Mouse (Mus musculus): Measurements from ENCODE around the gene Mesp2. TPM values are rescaled to one million over a fixed set of nuclear protein-coding genes. Genes with fewer than 3 reads are reported as not detected.
"Not testable (repeated sequence)": the region's sequence is repeated elsewhere in the genome, so short reads cannot be mapped to it uniquely, and the experiment has no call there.

Gene Mesp2
- total and polyA plus RNA-seq, 3 experiments = 0.06 to 0.13 TPM; not detected in 1

DNA sequence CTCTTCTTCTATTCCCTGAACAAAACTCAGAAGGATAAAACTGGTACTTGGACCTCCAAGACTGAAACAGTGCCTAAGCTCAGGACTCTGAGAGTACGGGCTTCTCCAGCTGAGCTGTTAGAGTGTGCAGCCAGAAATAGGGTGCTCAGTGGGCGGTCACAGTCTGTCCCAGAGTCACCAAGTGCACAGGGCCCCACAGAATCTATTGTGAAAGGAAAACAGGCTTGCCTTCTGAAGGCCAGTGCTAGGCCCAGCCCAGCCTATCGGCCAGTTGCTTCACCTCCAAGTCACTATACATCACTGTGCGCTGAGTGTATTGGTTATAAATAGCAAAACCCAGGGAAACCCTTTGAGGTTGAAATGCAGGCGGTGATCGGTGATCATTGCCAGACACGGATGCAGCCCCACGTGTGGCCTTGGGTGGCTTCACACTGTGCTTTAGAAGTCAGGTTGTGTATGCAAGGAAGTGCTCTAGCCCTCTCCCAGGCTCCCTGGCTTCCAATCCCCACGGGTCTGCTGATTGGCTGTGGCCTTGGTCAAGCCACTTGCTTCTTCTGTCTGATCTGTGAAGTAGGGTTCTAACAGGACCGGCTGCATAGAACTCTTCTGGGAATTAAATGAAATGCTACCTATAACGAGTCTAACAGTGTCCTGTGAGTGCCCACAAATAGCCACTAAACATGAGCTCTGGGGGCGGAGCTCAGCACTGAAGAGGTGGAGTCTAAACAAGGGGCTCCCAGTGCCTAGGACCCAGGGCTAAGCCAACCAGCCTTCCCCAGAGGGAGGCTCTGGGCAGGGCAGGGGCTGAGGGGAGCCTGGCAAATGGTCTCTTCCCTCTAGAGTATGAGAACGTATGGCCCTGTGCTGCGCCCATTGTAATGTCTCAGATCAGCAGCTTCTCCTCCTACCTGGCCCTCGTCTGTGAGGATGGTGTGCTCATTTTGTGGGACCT is 38.7 kb upstream of the Mesp2 start:
- no peak overlapping the region for H3K27ac ChIP-seq
- intact Hi-C loops (cut with DNase I) = no loop called here
- no peak overlapping the region for H3K4me3 ChIP-seq
- no peaks in the 10 kb centered on the region for H3K36me3 ChIP-seq (ENCODE audit: control insufficient read depth, insufficient read depth, low read length)
- TF ChIP-seq CTCF (IDR thresholded peaks at IDR 0.05) (no peak), POLR2A (IDR thresholded peaks at IDR 0.05; ENCODE audit: insufficient read depth, low read depth, low read length) (no peak), EP300 (IDR thresholded peaks at IDR 0.05; ENCODE audit: insufficient read depth, low read depth, low read length) (no peak)
- 51% methylated on average over 15 of the region's 15 CpGs for WGBS
- no peaks in the 10 kb centered on the region for H3K4me1 ChIP-seq (ENCODE audit: control insufficient read depth, insufficient read depth, low read length)
- no peaks in the 10 kb centered on the region for H3K27me3 ChIP-seq (ENCODE audit: control insufficient read depth, insufficient read depth, low read length)
- H3K9ac ChIP-seq (ENCODE audit: low read depth, low read length) = no peak overlapping the region
- no peak for DNase-seq
- no peaks in the 10 kb centered on the region for H3K79me2 ChIP-seq (replicated peaks; ENCODE audit: control insufficient read depth, insufficient read depth, low read length)

GRCm38 (mm10) chr7:79780647-79781626 is 29.6 kb upstream of the Mesp2 start:
- Histone ChIP-seq H3K79me2 (replicated peaks; ENCODE audit: control insufficient read depth, insufficient read depth, low read length) (no peaks in the 10 kb centered on the region), H3K9ac (ENCODE audit: low read depth, low read length) (peak overlapping the region; percentile 71), H3K27ac (peak overlapping the region; percentile 72), H3K4me1 (ENCODE audit: control insufficient read depth, insufficient read depth, low read length) (peaks cover 4% of the 10 kb centered on the region), H3K4me3 (peak overlapping the region; percentile 40), H3K36me3 (ENCODE audit: control insufficient read depth, insufficient read depth, low read length) (no peaks in the 10 kb centered on the region), H3K27me3 (ENCODE audit: control insufficient read depth, insufficient read depth, low read length) (no peaks in the 10 kb centered on the region)
- WGBS = 18% methylated on average over 16 of the region's 16 CpGs
- intact Hi-C loops (cut with DNase I) = loop anchor here (5.0 kb wide), 1 partner anchor 136 kb away; no protein-coding TSS in a partner anchor
- peak; percentile 78 to 82 for DNase-seq
- peak; percentile 97 for TF ChIP-seq CTCF (IDR thresholded peaks at IDR 0.05)
- no peak for TF ChIP-seq EP300 (IDR thresholded peaks at IDR 0.05; ENCODE audit: insufficient read depth, low read depth, low read length)
- TF ChIP-seq POLR2A (IDR thresholded peaks at IDR 0.05; ENCODE audit: insufficient read depth, low read depth, low read length) = no peak

GRCm38 (mm10) chr7:79781826-79782515 is 28.6 kb upstream of the Mesp2 start:
- Histone ChIP-seq H3K4me3 (no peak overlapping the region), H3K36me3 (ENCODE audit: control insufficient read depth, insufficient read depth, low read length) (no peaks in the 10 kb centered on the region), H3K27ac (peak overlapping the region; percentile 22; the same call in 1 of the 2 replicates), H3K9ac (ENCODE audit: low read depth, low read length) (no peak overlapping the region), H3K4me1 (ENCODE audit: control insufficient read depth, insufficient read depth, low read length) (peaks cover 4% of the 10 kb centered on the region), H3K79me2 (replicated peaks; ENCODE audit: control insufficient read depth, insufficient read depth, low read length) (no peaks in the 10 kb centered on the region), H3K27me3 (ENCODE audit: control insufficient read depth, insufficient read depth, low read length) (no peaks in the 10 kb centered on the region)
- TF ChIP-seq EP300 (IDR thresholded peaks at IDR 0.05; ENCODE audit: insufficient read depth, low read depth, low read length) (no peak), CTCF (IDR thresholded peaks at IDR 0.05) (no peak), POLR2A (IDR thresholded peaks at IDR 0.05; ENCODE audit: insufficient read depth, low read depth, low read length) (no peak)
- no peak for DNase-seq
- 64% methylated on average over 11 of the region's 11 CpGs for WGBS
- intact Hi-C loops (cut with DNase I) = loop anchor here (5.0 kb wide), 1 partner anchor 135 kb away; no protein-coding TSS in a partner anchor

- Histone ChIP-seq H3K27ac (no peak overlapping the region), H3K4me3 (no peak overlapping the region), H3K9ac (ENCODE audit: low read depth, low read length) (no peak overlapping the region), H3K27me3 (ENCODE audit: control insufficient read depth, insufficient read depth, low read length) (no peaks in the 10 kb centered on the region), H3K36me3 (ENCODE audit: control insufficient read depth, insufficient read depth, low read length) (no peaks in the 10 kb centered on the region), H3K4me1 (ENCODE audit: control insufficient read depth, insufficient read depth, low read length) (peaks cover 4% of the 10 kb centered on the region), H3K79me2 (replicated peaks; ENCODE audit: control insufficient read depth, insufficient read depth, low read length) (no peaks in the 10 kb centered on the region)
- 65% methylated on average over 2 of the region's 2 CpGs for WGBS
- DNase-seq = no peak
- intact Hi-C loops (cut with DNase I) = loop anchor here (5.0 kb wide), 1 partner anchor 135 kb away; no protein-coding TSS in a partner anchor
- TF ChIP-seq EP300 (IDR thresholded peaks at IDR 0.05; ENCODE audit: insufficient read depth, low read depth, low read length) (no peak), CTCF (IDR thresholded peaks at IDR 0.05) (no peak), POLR2A (IDR thresholded peaks at IDR 0.05; ENCODE audit: insufficient read depth, low read depth, low read length) (no peak)
Observed at GRCm38 (mm10) chr7:79782516-79782855, 28.0 kb upstream of the Mesp2 start.

DNA sequence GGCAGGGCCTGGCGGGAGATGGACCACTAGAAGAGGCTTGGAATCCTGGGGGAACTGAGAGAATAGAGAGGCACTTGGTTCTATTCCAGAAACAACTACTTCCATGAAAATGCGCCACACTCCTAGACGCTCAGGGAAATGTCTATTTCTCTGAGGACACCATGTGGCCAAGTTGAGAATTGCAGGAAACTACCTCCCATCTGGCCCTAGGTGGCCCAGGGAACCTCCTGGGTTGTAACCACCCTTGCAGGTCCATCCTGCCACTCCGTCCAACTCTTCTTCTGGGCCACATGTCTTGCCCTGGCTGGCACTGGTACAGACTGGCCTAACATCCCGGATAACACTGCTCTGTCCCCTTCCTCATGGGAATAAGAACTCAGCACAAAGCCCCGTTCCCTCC is 24.2 kb upstream of the Mesp2 start:
- H3K9ac ChIP-seq (ENCODE audit: low read depth, low read length) = no peak overlapping the region
- H3K79me2 ChIP-seq (replicated peaks; ENCODE audit: control insufficient read depth, insufficient read depth, low read length) = no peaks in the 10 kb centered on the region
- H3K4me3 ChIP-seq = no peak overlapping the region
- H3K27ac ChIP-seq = no peak overlapping the region
- intact Hi-C loops (cut with DNase I) = loop anchor here (2.0 kb wide), 1 partner anchor 55 kb away; no protein-coding TSS in a partner anchor
- TF ChIP-seq CTCF (IDR thresholded peaks at IDR 0.05) = peak; percentile 93
- TF ChIP-seq POLR2A (IDR thresholded peaks at IDR 0.05; ENCODE audit: insufficient read depth, low read depth, low read length) = no peak
- peak; percentile 58; the same call in 1 of the 2 replicates for TF ChIP-seq EP300 (IDR thresholded peaks at IDR 0.05; ENCODE audit: insufficient read depth, low read depth, low read length)
- H3K27me3 ChIP-seq (ENCODE audit: control insufficient read depth, insufficient read depth, low read length) = no peaks in the 10 kb centered on the region
- 15% methylated on average over 6 of the region's 6 CpGs for WGBS
- DNase-seq = peak; percentile 60 to 71
- H3K36me3 ChIP-seq (ENCODE audit: control insufficient read depth, insufficient read depth, low read length) = no peaks in the 10 kb centered on the region
- H3K4me1 ChIP-seq (ENCODE audit: control insufficient read depth, insufficient read depth, low read length) = peaks cover 1% of the 10 kb centered on the region; the same call in 1 of the 2 replicates

- not testable (repeated sequence) for DNase-seq; H3K79me2 ChIP-seq (replicated peaks; ENCODE audit: control insufficient read depth, insufficient read depth, low read length); H3K4me3 ChIP-seq; H3K4me1 ChIP-seq (ENCODE audit: control insufficient read depth, insufficient read depth, low read length); H3K27ac ChIP-seq; H3K36me3 ChIP-seq (ENCODE audit: control insufficient read depth, insufficient read depth, low read length); H3K9ac ChIP-seq (ENCODE audit: low read depth, low read length)
- 74% methylated on average over 2 of the region's 2 CpGs for WGBS
- intact Hi-C loops (cut with DNase I) = loop anchor here (10.0 kb wide), 1 partner anchor 435 kb away; no protein-coding TSS in a partner anchor
- peaks cover 13% of the 10 kb centered on the region for H3K27me3 ChIP-seq (ENCODE audit: control insufficient read depth, insufficient read depth, low read length)
Observed at GRCm38 (mm10) chr7:79789812-79790211, 20.7 kb upstream of the Mesp2 start.
